Mouse (Mus musculus): ENCODE measurements around the gene Diaph2. TPM values are rescaled to one million over a fixed set of nuclear protein-coding genes. Genes with fewer than 3 reads are reported as not detected.

Diaph2 gene
- 3.9 and 4.5 TPM in 2 replicates for polyA plus RNA-seq (2015; fragmentation: Nextera tagmentation; extraction: Ambion mirVana)

DNA sequence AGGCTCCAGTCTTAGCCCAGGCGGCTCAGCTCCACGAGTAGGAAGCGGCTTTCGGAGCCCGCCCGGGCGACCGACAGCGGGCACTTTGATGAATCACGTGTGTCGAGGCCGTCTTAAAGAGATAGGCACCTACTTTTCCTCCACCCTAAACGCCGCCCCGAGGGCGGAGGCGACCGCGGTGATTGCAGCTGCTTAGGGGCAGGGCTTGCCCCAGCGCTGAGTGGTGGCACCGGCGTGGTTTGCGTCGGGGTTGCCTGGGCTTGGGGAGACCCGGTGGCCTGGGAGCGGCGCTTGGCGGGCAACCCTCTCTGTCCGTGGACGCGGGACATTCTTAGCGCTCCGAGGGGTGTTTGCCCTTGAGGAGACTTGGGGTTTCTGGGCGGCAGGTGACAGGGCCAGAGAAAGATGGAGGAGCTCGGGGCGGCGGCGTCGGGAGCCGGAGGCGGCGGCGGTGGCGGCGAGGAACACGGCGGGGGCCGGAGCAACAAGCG, at the start of gene Diaph2:
Gene Diaph2 (plus strand): TSS at position 172 of the 491 bp plus-strand sequence.
- no peaks in the 10 kb centered on the region for H3K9me3 ChIP-seq
- H3K36me3 ChIP-seq (replicated peaks), result no peaks in the 10 kb centered on the region
- H3K4me3 ChIP-seq, result peak within 1 kb of the TSS; percentile 66
- peak within 1 kb of the TSS; percentile 60 for H3K4me2 ChIP-seq
- ATAC-seq (replicated peaks), result peak; percentile 94
- peak within 1 kb of the TSS; percentile 54 for H3K9ac ChIP-seq
- WGBS, result 22% methylated on average over 49 of the region's 49 CpGs
- H3K27me3 ChIP-seq (replicated peaks), result no peaks in the 10 kb centered on the region
- 0 out of 2 replicates have a peak within 1 kb of the TSS, but pooled peaks have one; percentile 45 for H3K27ac ChIP-seq
- no peaks in the 10 kb centered on the region for H3K4me1 ChIP-seq

DNA sequence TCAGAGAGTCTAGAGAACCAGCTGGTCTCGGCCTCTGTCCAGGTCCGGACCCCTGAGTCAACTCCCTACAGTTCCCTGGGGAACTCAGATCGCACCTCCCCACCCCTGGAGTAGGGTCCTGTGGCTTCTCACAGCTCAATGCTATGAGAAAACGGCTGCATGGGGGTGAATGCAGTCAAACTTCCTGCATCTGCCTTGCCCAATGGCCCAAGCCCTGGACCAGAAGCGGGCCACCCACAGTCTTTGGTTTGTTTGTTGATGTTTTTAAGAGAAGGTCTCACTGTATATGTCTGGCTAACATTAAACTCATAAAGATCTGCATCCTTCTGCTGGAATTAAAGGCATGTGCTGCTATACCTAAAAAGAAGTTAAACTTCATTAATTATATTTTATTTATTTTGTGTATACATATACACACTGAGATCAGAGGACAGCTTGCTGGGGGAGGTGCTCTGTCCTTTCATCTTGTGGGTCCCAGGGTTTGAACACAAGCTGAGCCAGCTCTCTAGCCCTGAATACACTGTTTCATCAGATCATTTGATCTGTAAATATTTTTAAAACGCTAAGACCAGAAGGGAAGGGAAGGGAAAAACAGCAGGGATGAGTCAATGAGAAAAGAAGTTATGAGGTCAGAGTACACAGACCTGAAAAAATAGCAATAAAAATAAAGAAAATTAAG, 47.8 kb upstream of the Diaph2 start:
- no peak overlapping the region for H3K4me3 ChIP-seq
- no peaks in the 10 kb centered on the region for H3K9me3 ChIP-seq
- H3K4me2 ChIP-seq, result no peak overlapping the region
- H3K27ac ChIP-seq, result no peak overlapping the region
- H3K27me3 ChIP-seq (replicated peaks), result no peaks in the 10 kb centered on the region
- H3K9ac ChIP-seq, result no peak overlapping the region
- H3K4me1 ChIP-seq, result no peaks in the 10 kb centered on the region
- 68% methylated on average over 6 of the region's 6 CpGs for WGBS
- H3K36me3 ChIP-seq (replicated peaks), result no peaks in the 10 kb centered on the region
- no peak for ATAC-seq (replicated peaks)

GRCm38 (mm10) chrX:129709656-129710055, 39.9 kb upstream of the Diaph2 start:
- H3K27ac ChIP-seq, result no peak overlapping the region
- no peaks in the 10 kb centered on the region for H3K9me3 ChIP-seq
- 72% methylated on average over 2 of the region's 2 CpGs for WGBS
- no peak overlapping the region for H3K9ac ChIP-seq
- H3K4me1 ChIP-seq, result no peaks in the 10 kb centered on the region
- ATAC-seq (replicated peaks), result no peak
- no peaks in the 10 kb centered on the region for H3K36me3 ChIP-seq (replicated peaks)
- H3K4me2 ChIP-seq, result no peak overlapping the region
- no peaks in the 10 kb centered on the region for H3K27me3 ChIP-seq (replicated peaks)
- no peak overlapping the region for H3K4me3 ChIP-seq

- Histone ChIP-seq H3K27me3 (replicated peaks) (no peaks in the 10 kb centered on the region), H3K4me3 (no peak overlapping the region), H3K27ac (no peak overlapping the region), H3K9ac (no peak overlapping the region), H3K36me3 (replicated peaks) (no peaks in the 10 kb centered on the region), H3K9me3 (no peaks in the 10 kb centered on the region), H3K4me1 (no peaks in the 10 kb centered on the region), H3K4me2 (no peak overlapping the region)
- 47% methylated on average over 2 of the region's 2 CpGs for WGBS
- no peak for ATAC-seq (replicated peaks)
These were observed 20.8 kb upstream of the Diaph2 start for GRCm38 (mm10) chrX:129728717-129729220.

GRCm38 (mm10) chrX:129736562-129736961, 13.0 kb upstream of the Diaph2 start:
- ATAC-seq (replicated peaks), result no peak
- Histone ChIP-seq H3K27me3 (replicated peaks) (no peaks in the 10 kb centered on the region), H3K27ac (no peak overlapping the region), H3K9me3 (no peaks in the 10 kb centered on the region), H3K36me3 (replicated peaks) (no peaks in the 10 kb centered on the region), H3K9ac (no peak overlapping the region), H3K4me2 (no peak overlapping the region), H3K4me3 (no peak overlapping the region), H3K4me1 (no peaks in the 10 kb centered on the region)
- 24% methylated on average over 1 of the region's 1 CpGs for WGBS

DNA sequence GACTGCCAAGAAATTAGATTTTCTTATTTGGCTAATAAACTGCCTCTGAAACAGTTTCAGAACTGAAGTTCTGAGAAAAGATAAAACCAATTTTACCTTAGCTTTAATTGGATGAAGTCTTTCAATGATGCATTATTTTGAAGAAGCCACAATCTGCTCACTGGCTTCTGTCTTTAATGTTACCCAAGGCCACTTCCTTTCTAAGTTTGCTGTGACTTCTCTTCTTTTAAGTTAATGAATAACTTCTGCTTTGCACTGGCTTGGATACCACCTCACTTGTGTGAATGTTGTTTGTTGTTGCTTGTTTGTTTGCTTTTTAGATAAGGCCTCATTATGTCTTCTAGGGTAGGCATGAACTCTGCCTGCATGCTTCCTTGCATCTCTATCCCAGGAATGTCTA, 10.3 kb upstream of the Diaph2 start:
- Histone ChIP-seq H3K9me3 (no peaks in the 10 kb centered on the region), H3K27ac (no peak overlapping the region), H3K9ac (no peak overlapping the region), H3K4me2 (no peak overlapping the region), H3K4me3 (no peak overlapping the region), H3K27me3 (replicated peaks) (no peaks in the 10 kb centered on the region), H3K4me1 (no peaks in the 10 kb centered on the region), H3K36me3 (replicated peaks) (no peaks in the 10 kb centered on the region)
- no peak for ATAC-seq (replicated peaks)

DNA sequence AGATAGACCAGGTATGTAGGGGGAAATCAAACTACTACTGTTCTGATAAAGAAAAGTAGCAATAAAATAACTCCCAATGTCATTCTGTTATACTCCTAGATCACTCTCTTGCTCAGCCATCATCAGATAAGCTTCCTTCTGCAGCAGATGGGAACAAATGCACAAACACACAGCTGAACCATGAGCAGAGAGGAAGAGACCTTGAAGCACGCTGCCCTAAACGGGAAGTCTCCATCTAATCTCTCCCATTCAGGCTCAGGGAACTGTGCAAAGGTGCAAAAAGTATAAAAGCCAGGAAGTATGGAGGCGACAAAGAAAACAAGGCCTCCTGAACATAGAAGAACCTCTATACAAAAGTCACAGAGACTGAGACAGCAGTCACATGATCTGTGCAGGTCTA, 6.6 kb upstream of the Diaph2 start:
- Histone ChIP-seq H3K4me1 (no peaks in the 10 kb centered on the region), H3K27ac (no peak overlapping the region), H3K9ac (no peak overlapping the region), H3K4me3 (no peak overlapping the region), H3K4me2 (no peak overlapping the region), H3K9me3 (no peaks in the 10 kb centered on the region), H3K36me3 (replicated peaks) (no peaks in the 10 kb centered on the region), H3K27me3 (replicated peaks) (no peaks in the 10 kb centered on the region)
- WGBS, result 87% methylated on average over 3 of the region's 3 CpGs
- no peak for ATAC-seq (replicated peaks)

DNA sequence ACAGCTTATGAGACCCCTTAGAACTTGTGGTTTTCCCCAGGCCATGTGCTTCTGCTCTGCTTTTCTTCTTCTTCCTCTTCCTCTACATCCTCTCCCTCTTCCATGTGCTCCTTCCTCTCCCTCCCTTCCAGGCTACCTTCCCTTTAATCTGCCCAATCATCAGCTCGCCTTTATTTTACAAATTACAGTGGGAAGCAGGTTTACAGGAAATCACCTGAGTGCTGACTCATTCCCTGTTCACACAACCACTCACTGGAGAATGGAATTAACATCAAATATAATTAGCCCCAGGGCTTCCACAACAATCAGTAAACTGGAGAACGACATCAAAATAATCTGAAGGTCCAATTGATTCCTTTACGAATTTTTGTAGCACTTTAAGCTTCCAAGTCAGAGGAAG, 3.6 kb upstream of the Diaph2 start:
- H3K27me3 ChIP-seq (replicated peaks), result no peaks in the 10 kb centered on the region
- no peak overlapping the region for H3K27ac ChIP-seq
- 72% methylated on average over 3 of the region's 3 CpGs for WGBS
- no peaks in the 10 kb centered on the region for H3K4me1 ChIP-seq
- H3K4me3 ChIP-seq, result no peak overlapping the region
- no peak overlapping the region for H3K4me2 ChIP-seq
- ATAC-seq (replicated peaks), result no peak
- no peak overlapping the region for H3K9ac ChIP-seq
- no peaks in the 10 kb centered on the region for H3K9me3 ChIP-seq
- no peaks in the 10 kb centered on the region for H3K36me3 ChIP-seq (replicated peaks)

GRCm38 (mm10) chrX:129749102-129749501, 440 bp upstream of the Diaph2 start:
- 11% methylated on average over 1 of the region's 1 CpGs for WGBS
- no peaks in the 10 kb centered on the region for H3K27me3 ChIP-seq (replicated peaks)
- peak overlapping the region; percentile 60 for H3K4me2 ChIP-seq
- no peaks in the 10 kb centered on the region for H3K4me1 ChIP-seq
- peak overlapping the region; percentile 66 for H3K4me3 ChIP-seq
- no peak overlapping the region for H3K27ac ChIP-seq
- H3K36me3 ChIP-seq (replicated peaks), result no peaks in the 10 kb centered on the region
- no peaks in the 10 kb centered on the region for H3K9me3 ChIP-seq
- 0 out of 2 replicates have a peak, but pooled peaks have one; percentile 8 for ATAC-seq (replicated peaks)
- H3K9ac ChIP-seq, result no peak overlapping the region

DNA sequence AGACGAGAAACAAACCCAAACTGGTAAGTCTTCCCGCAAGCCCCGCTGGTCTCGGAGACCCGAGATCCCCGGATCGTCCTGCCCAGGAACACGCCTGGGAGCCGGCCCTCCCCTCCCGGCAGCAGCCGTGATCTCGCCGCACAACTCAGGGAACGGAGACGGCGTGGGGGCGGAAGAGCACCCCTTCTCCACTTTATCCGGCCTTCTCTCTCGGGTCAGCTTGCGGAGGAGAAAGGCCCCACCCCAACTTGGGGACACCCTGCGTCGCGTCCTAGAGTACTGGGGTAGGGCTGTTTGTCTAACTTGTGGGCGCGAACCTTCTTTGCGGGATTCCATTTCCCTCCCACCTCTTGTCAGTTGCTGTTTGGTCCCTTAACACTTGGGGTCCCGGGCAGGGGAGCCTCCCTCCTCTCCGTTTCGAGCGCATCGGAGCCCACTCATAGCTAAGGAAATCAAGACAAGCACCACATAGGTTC, 590 bp downstream of the Diaph2 start:
- WGBS, result 28% methylated on average over 24 of the region's 31 CpGs

GRCm38 (mm10) chrX:129750606-129751005, 1.1 kb downstream of the Diaph2 start:
- Histone ChIP-seq H3K9me3 (no peaks in the 10 kb centered on the region), H3K27ac (no peak overlapping the region), H3K4me2 (peak overlapping the region; percentile 60), H3K4me3 (peak overlapping the region; percentile 66), H3K9ac (peak overlapping the region; percentile 54), H3K36me3 (replicated peaks) (no peaks in the 10 kb centered on the region), H3K4me1 (no peaks in the 10 kb centered on the region), H3K27me3 (replicated peaks) (no peaks in the 10 kb centered on the region)
- 12% methylated on average over 6 of the region's 6 CpGs for WGBS
- no peak for ATAC-seq (replicated peaks)

More for the DNA sequence above, 590 bp downstream of the Diaph2 start:
- H3K4me3 ChIP-seq, result peak overlapping the region; percentile 66
- no peaks in the 10 kb centered on the region for H3K9me3 ChIP-seq
- H3K4me1 ChIP-seq, result no peaks in the 10 kb centered on the region
- no peaks in the 10 kb centered on the region for H3K27me3 ChIP-seq (replicated peaks)
- peak; percentile 86 for ATAC-seq (replicated peaks)
- H3K36me3 ChIP-seq (replicated peaks), result no peaks in the 10 kb centered on the region
- peak overlapping the region; percentile 54 for H3K9ac ChIP-seq
- peak overlapping the region; percentile 60 for H3K4me2 ChIP-seq
- 0 out of 2 replicates have a peak overlapping the region, but pooled peaks have one; percentile 45 for H3K27ac ChIP-seq

- H3K9ac ChIP-seq, result no peak overlapping the region
- H3K9me3 ChIP-seq, result no peaks in the 10 kb centered on the region
- H3K27ac ChIP-seq, result no peak overlapping the region
- H3K36me3 ChIP-seq (replicated peaks), result no peaks in the 10 kb centered on the region
- no peaks in the 10 kb centered on the region for H3K4me1 ChIP-seq
- no peak overlapping the region for H3K4me2 ChIP-seq
- ATAC-seq (replicated peaks), result no peak
- no peaks in the 10 kb centered on the region for H3K27me3 ChIP-seq (replicated peaks)
- H3K4me3 ChIP-seq, result no peak overlapping the region
These were observed 7.1 kb downstream of the Diaph2 start for GRCm38 (mm10) chrX:129756606-129757005.

DNA sequence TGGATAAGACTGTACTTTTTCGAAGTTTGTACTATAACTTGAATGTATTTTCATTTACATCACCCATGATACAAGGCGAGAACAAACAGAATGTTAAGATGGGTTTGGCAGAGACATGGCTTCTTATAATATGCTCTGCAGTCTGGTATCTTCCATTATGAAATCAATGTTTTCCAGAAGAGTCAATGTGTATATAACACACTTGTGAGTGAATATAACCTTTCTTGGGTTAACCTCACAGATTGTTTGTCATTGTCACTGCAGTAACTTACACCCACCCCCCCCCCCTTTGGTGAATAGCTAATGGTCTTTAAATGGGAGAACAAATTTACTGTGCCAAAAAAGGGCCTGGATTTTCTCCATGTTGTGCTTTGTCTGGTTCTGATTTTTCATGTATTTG, 13.1 kb downstream of the Diaph2 start:
- ATAC-seq (replicated peaks), result no peak
- Histone ChIP-seq H3K36me3 (replicated peaks) (no peaks in the 10 kb centered on the region), H3K4me1 (no peaks in the 10 kb centered on the region), H3K9ac (no peak overlapping the region), H3K4me2 (no peak overlapping the region), H3K27me3 (replicated peaks) (no peaks in the 10 kb centered on the region), H3K27ac (no peak overlapping the region), H3K9me3 (no peaks in the 10 kb centered on the region), H3K4me3 (no peak overlapping the region)
- WGBS, result 86% methylated on average over 2 of the region's 2 CpGs
